Mouse (Mus musculus) MEL (cell line): ENCODE results near the gene Akr1cl. TPM values are rescaled to one million over a fixed set of nuclear protein-coding genes. Genes with fewer than 3 reads are reported as not detected.

ENCODE experiments used
- DNase-seq: peaks from one replicate; pipeline ENCODE4 v3.0.0; 2011; ENCODE audit warnings: low read depth, low spot score
- H3K27ac ChIP-seq: 2 replicates; pipeline ENCODE4 v1.5.1; 2012; ENCODE audit warnings: low read depth, mild to moderate bottlenecking, control low read depth, low read length, moderate library complexity; ENCODE audit not compliant: control insufficient read depth
- H3K27me3 ChIP-seq, 2 experiments: fragments of 150-350 bp in 1 of 2; sonication (generic) in 1 of 2; 2 replicates each; pipeline ENCODE4 v1.6.1; 2012; ENCODE audit warnings: low read length in 2 of 2, mild to moderate bottlenecking in 2 of 2, improper control_type of control experiment in 1 of 2, moderate library complexity in 1 of 2; ENCODE audit not compliant: insufficient read depth in 2 of 2, control insufficient read depth in 1 of 2
- H3K36me3 ChIP-seq, 2 experiments: 2 replicates each; pipeline ENCODE4 v1.6.1; 2012 to 2014; ENCODE audit warnings: low read length in 2 of 2, improper control_type of control experiment in 1 of 2, inconsistent platforms in 1 of 2, mild to moderate bottlenecking in 1 of 2; ENCODE audit not compliant: insufficient read depth in 2 of 2, control insufficient read depth in 1 of 2
- H3K4me1 ChIP-seq, 2 experiments: fragments of 150-350 bp in 1 of 2; sonication (generic) in 1 of 2; 2 replicates each; pipeline ENCODE4 v1.6.1; 2012; ENCODE audit warnings: low read length in 2 of 2, improper control_type of control experiment in 1 of 2, mild to moderate bottlenecking in 1 of 2; ENCODE audit not compliant: insufficient read depth in 2 of 2, control insufficient read depth in 1 of 2
- H3K4me3 ChIP-seq, 2 experiments: fragments of 150-350 bp in 1 of 2; sonication (generic) in 1 of 2; 2 replicates each; pipeline ENCODE4 v1.5.1; 2012; ENCODE audit warnings: low read depth in 2 of 2, low read length in 2 of 2, mild to moderate bottlenecking in 2 of 2, moderate library complexity in 2 of 2, control low read depth in 1 of 2, improper control_type of control experiment in 1 of 2; ENCODE audit not compliant: control insufficient read depth in 1 of 2, insufficient read depth in 1 of 2
- H3K79me2 ChIP-seq: 2 replicates; pipeline ENCODE4 v1.6.1; 2012; ENCODE audit warnings: mild to moderate bottlenecking, low read length, moderate library complexity; ENCODE audit not compliant: control insufficient read depth, poor library complexity, insufficient read depth
- H3K9ac ChIP-seq: 2 replicates; pipeline ENCODE4 v1.6.1; 2012; ENCODE audit warnings: low read depth, mild to moderate bottlenecking, control low read depth, low read length, moderate library complexity; ENCODE audit not compliant: control insufficient read depth, poor library complexity, severe bottlenecking
- H3K9me3 ChIP-seq: fragments of 150-350 bp; sonication (generic); replicated peaks from 2 replicates; pipeline ENCODE4 v1.6.1; 2012; ENCODE audit warnings: mild to moderate bottlenecking, low read length, improper control_type of control experiment, moderate library complexity; ENCODE audit not compliant: insufficient read depth
- BHLHE40 ChIP-seq: IDR thresholded peaks from 2 replicates; pipeline ENCODE4 v1.6.1; 2012; ENCODE audit warnings: low read depth, mild to moderate bottlenecking, inconsistent platforms, low read length, improper control_type of control experiment, borderline replicate concordance
- CHD2 ChIP-seq: IDR thresholded peaks from 2 replicates; pipeline ENCODE4 v1.6.1; 2011; ENCODE audit warnings: low read length, improper control_type of control experiment
- GABPA ChIP-seq: IDR thresholded peaks from 2 replicates; pipeline ENCODE4 v1.6.1; 2012; ENCODE audit warnings: low read depth, mild to moderate bottlenecking, inconsistent platforms, low read length, improper control_type of control experiment, moderate library complexity
- KAT2A ChIP-seq: conservative IDR thresholded peaks from 2 replicates; pipeline ENCODE4 v1.6.1; 2012; ENCODE audit warnings: low read depth, low read length, improper control_type of control experiment, inconsistent platforms
- MAFK ChIP-seq: IDR thresholded peaks from 2 replicates; pipeline ENCODE4 v1.6.1; 2011; ENCODE audit warnings: low read depth, mild to moderate bottlenecking, low read length, improper control_type of control experiment, borderline replicate concordance
- MAX ChIP-seq: IDR thresholded peaks from 2 replicates; pipeline ENCODE4 v1.6.1; 2011; ENCODE audit warnings: low read length, improper control_type of control experiment
- MEF2A ChIP-seq: IDR thresholded peaks from 2 replicates; pipeline ENCODE4 v1.6.1; 2014; ENCODE audit warnings: low read depth, mild to moderate bottlenecking, inconsistent platforms, low read length, improper control_type of control experiment; ENCODE audit not compliant: poor library complexity, insufficient replicate concordance, severe bottlenecking; ENCODE audit errors: extremely low read depth
- MXI1 ChIP-seq: IDR thresholded peaks from 2 replicates; pipeline ENCODE4 v1.6.1; 2011; ENCODE audit warnings: mild to moderate bottlenecking, low read depth, low read length, improper control_type of control experiment
- MYB ChIP-seq: IDR thresholded peaks from 2 replicates; pipeline ENCODE4 v1.6.1; 2011; ENCODE audit warnings: mild to moderate bottlenecking, low read depth, low read length, improper control_type of control experiment
- MYC ChIP-seq: IDR thresholded peaks from 2 replicates; pipeline ENCODE4 v1.6.1; 2011; ENCODE audit warnings: low read depth, mild to moderate bottlenecking, low read length, improper control_type of control experiment, moderate library complexity
- NRF1 ChIP-seq: IDR thresholded peaks from 2 replicates; pipeline ENCODE4 v1.6.1; 2014; ENCODE audit warnings: low read depth, mild to moderate bottlenecking, inconsistent platforms, low read length, improper control_type of control experiment, moderate library complexity; ENCODE audit not compliant: poor library complexity, insufficient read depth, severe bottlenecking
- POLR2A ChIP-seq, 2 experiments: IDR thresholded peaks; 2 replicates each; pipeline ENCODE4 v1.6.1; 2011 to 2012; ENCODE audit warnings: low read length in 2 of 2, mild to moderate bottlenecking in 2 of 2, control low read depth in 1 of 2, improper control_type of control experiment in 1 of 2, low read depth in 1 of 2, moderate library complexity in 1 of 2; ENCODE audit not compliant: control insufficient read depth in 1 of 2, insufficient read depth in 1 of 2, poor library complexity in 1 of 2
- RCOR1 ChIP-seq: IDR thresholded peaks from 2 replicates; pipeline ENCODE4 v1.6.1; 2012; ENCODE audit warnings: low read depth, mild to moderate bottlenecking, inconsistent platforms, low read length, improper control_type of control experiment
- SIN3A ChIP-seq: IDR thresholded peaks from 2 replicates; pipeline ENCODE4 v1.6.1; 2012; ENCODE audit warnings: low read length, improper control_type of control experiment, inconsistent platforms
- SMC3 ChIP-seq: IDR thresholded peaks from 2 replicates; pipeline ENCODE4 v1.6.1; 2011; ENCODE audit warnings: low read depth, low read length, improper control_type of control experiment
- TBP ChIP-seq: IDR thresholded peaks from 2 replicates; pipeline ENCODE4 v1.8.0; 2011; ENCODE audit warnings: low read depth, low read length, improper control_type of control experiment
- TCF12 ChIP-seq: IDR thresholded peaks from 2 replicates; pipeline ENCODE4 v1.6.1; 2014; ENCODE audit warnings: low read depth, mild to moderate bottlenecking, inconsistent platforms, low read length, improper control_type of control experiment, moderate library complexity
- UBTF ChIP-seq: IDR thresholded peaks from 2 replicates; pipeline ENCODE4 v1.6.1; 2012; ENCODE audit warnings: low read depth, mild to moderate bottlenecking, inconsistent platforms, low read length, improper control_type of control experiment, moderate library complexity, borderline replicate concordance; ENCODE audit not compliant: insufficient read depth
- USF1 ChIP-seq: IDR thresholded peaks from 2 replicates; pipeline ENCODE4 v1.6.1; 2014; ENCODE audit warnings: low read depth, mild to moderate bottlenecking, inconsistent platforms, low read length, improper control_type of control experiment, moderate library complexity
- USF2 ChIP-seq, 2 experiments: IDR thresholded peaks; 2 replicates each; pipeline ENCODE4 v1.6.1; 2011 to 2012; ENCODE audit warnings: improper control_type of control experiment in 2 of 2, low read length in 2 of 2, borderline replicate concordance in 1 of 2, inconsistent platforms in 1 of 2, low read depth in 1 of 2, mild to moderate bottlenecking in 1 of 2; ENCODE audit not compliant: insufficient read depth in 1 of 2
- ZKSCAN1 ChIP-seq: IDR thresholded peaks from 2 replicates; pipeline ENCODE4 v1.6.1; 2012; ENCODE audit warnings: low read depth, mild to moderate bottlenecking, inconsistent platforms, low read length, improper control_type of control experiment, moderate library complexity
- ZNF384 ChIP-seq: IDR thresholded peaks from 2 replicates; pipeline ENCODE4 v1.6.1; 2012; ENCODE audit warnings: low read depth, mild to moderate bottlenecking, inconsistent platforms, low read length, improper control_type of control experiment
- polyA plus RNA-seq, 2 experiments: library from polyadenylated mRNA; stranded (reverse) in 1 of 2; unstranded in 1 of 2; fragments of >175 nt in 1 of 2; fragments of >200 nt in 1 of 2; gene quantifications; 2 replicates each; pipeline versions ENCODE4 v1.2.1 to v1.2.4; 2012; ENCODE audit warnings: low replicate concordance in 2 of 2, low read depth in 1 of 2; ENCODE audit not compliant: insufficient read length in 2 of 2, insufficient read depth in 1 of 2, missing spikeins in 1 of 2
- total RNA-seq: library from RNA; depleted of rRNA; stranded (reverse); fragments of 300-350 nt; gene quantifications from 2 replicates; pipeline ENCODE4 v1.2.3, GENCODE M21; 2012; rRNA removed

Gene Akr1cl
- total RNA-seq (not detected in 2 replicates), polyA plus RNA-seq (not detected)

GRCm38 (mm10) chr1:65032641-65033040, at the start of gene Akr1cl:
Akr1cl (minus strand) TSS chr1:65032759.
- Histone ChIP-seq H3K36me3 (no peaks in the 10 kb centered on the region), H3K9me3 (no peaks in the 10 kb centered on the region), H3K79me2 (no peaks in the 10 kb centered on the region), H3K4me3 (no peak within 1 kb of the TSS), H3K4me1 (no peaks in the 10 kb centered on the region), H3K9ac (no peak within 1 kb of the TSS), H3K27me3 (peaks cover 1 to 2% of the 10 kb centered on the region in 2 experiments; a peak in 1 of 4 replicates), H3K27ac (no peak within 1 kb of the TSS)
- TF ChIP-seq MAFK = no peak
- TF ChIP-seq KAT2A = no peak
- no peak for TF ChIP-seq SMC3
- no peak for TF ChIP-seq SIN3A
- TF ChIP-seq ZNF384 = no peak
- no peak for TF ChIP-seq TBP
- TF ChIP-seq RCOR1 = no peak
- no peak for TF ChIP-seq TCF12
- no peak for TF ChIP-seq CHD2
- no peak for TF ChIP-seq GABPA
- no peak for TF ChIP-seq POLR2A (IDR thresholded peaks at IDR 0.05; ENCODE audit: control insufficient read depth in 1 of 2, insufficient read depth in 1 of 2, low read depth in 1 of 2, low read length in 2 of 2, poor library complexity in 1 of 2)
- no peak for TF ChIP-seq NRF1
- TF ChIP-seq MAX = no peak
- DNase-seq = no peak

- H3K4me3 ChIP-seq = no peak within 1 kb of the TSS
- H3K27me3 ChIP-seq = no peaks in the 10 kb centered on the region; a peak in 1 of 4 replicates
- no peaks in the 10 kb centered on the region for H3K36me3 ChIP-seq
- H3K27ac ChIP-seq = no peak within 1 kb of the TSS
- no peaks in the 10 kb centered on the region for H3K9me3 ChIP-seq
- no peaks in the 10 kb centered on the region for H3K4me1 ChIP-seq
- no peaks in the 10 kb centered on the region for H3K79me2 ChIP-seq
- no peak within 1 kb of the TSS for H3K9ac ChIP-seq
- no peak for DNase-seq
- TF ChIP-seq ZNF384 (no peak), GABPA (no peak), SMC3 (no peak), KAT2A (no peak), MYC (no peak), BHLHE40 (no peak), TCF12 (no peak), MXI1 (no peak), UBTF (no peak), MEF2A (no peak), MAFK (no peak), MAX (no peak), USF2 (IDR thresholded peaks at IDR 0.05; ENCODE audit: borderline replicate concordance in 1 of 2, insufficient read depth in 1 of 2, low read depth in 1 of 2, low read length in 2 of 2) (no peak), TBP (no peak), ZKSCAN1 (no peak), MYB (no peak), USF1 (no peak)
Observed at GRCm38 (mm10) chr1:65082188-65082587, 49.6 kb upstream of the Akr1cl start, which contains the start of gene Crygb. Crygb (minus strand) TSS chr1:65082288.
